Mouse (Mus musculus) MN1 (cell line): ENCODE data around the gene Pkdcc.

ENCODE experiments used
- DNase-seq: peaks from one replicate; pipeline ENCODE4 v3.0.0-alpha.2; 2016; ENCODE audit warnings: low spot score

Gene Pkdcc

GRCm38 (mm10) chr17:83214674-83215528, at the start of gene Pkdcc:
TSS of gene Pkdcc (plus strand) at chr17:83215292.
- DNase-seq = peak; percentile 92

DNA sequence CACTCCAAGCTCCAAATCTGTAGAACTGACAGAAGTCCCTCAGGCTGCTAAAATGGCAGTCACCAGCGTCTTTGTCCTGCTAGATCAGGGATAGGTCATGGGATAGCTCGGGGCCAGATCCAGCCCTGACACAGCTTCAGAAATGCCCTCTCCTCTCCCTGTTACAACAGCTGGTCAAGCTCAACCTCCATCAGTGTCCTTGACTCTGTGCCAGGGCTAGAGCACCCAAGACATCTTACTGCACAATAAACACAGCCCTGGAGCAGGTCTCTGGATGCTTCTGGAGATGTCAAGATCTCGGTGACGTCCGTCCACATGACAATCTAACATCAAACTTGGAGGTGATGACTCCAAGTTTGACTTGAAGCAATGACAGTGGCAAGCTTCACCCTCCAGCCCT, 48.9 kb upstream of the Pkdcc start:
- DNase-seq = peak; percentile 15

GRCm38 (mm10) chr17:83176146-83176545, 38.9 kb upstream of the Pkdcc start:
- no peak for DNase-seq

DNA sequence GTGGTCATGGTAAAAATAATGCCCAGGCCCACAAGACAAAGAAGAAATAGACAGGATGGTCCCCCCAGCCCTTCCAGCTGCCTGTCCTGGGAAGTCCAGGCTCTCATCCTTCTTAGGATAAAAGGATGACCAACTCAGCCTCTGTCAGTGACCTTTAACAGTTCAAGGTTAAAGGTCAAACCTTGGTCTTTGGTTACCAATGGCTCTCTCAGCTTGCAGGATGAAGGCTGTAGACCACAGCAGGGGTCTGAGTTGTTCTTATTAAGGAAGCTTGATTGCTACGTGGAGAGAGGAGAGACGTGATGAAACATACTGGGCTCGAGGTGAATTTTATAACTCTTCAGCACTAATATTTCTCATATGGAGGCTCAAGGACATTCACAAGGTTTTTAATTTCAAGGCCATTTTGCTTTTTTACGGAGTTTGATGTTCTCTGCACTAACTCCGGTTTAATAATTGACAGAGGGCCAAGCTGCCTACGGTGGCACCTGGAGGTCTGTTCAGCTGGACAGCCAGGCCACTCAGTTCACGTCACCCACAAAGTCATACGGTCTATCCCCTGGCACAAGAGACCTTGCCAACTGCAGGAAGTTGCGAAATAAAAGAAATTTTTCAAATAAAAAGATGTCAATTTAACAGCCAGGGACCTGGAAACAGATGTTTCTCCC, 36.5 kb upstream of the Pkdcc start:
- DNase-seq = no peak

- DNase-seq = no peak
These were observed 36.0 kb upstream of the Pkdcc start for GRCm38 (mm10) chr17:83179151-83179531.

DNA sequence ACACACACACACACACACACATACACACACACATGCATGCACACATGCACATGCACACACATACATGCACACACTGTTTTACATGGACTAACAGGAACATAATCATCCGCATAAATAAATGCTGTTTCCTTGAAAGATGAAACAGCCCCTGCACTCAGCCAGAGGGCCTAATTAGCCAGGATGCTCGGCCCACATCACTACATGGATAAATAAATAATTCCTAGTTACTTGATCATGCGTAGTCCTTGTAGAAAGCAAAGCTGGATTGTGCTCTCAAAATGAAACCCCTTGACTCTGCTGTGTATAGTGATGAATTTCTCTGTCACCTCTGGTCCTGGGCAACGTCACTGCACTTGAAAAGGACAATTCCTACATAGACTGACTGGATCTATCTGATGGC, 35.5 kb upstream of the Pkdcc start:
- DNase-seq = no peak

GRCm38 (mm10) chr17:83181086-83181485, 34.0 kb upstream of the Pkdcc start:
- peak; percentile 41 for DNase-seq

GRCm38 (mm10) chr17:83181592-83181991, 33.5 kb upstream of the Pkdcc start:
- peak; percentile 14 for DNase-seq

- DNase-seq = no peak
These were observed 32.9 kb upstream of the Pkdcc start for GRCm38 (mm10) chr17:83182061-83182664.

- DNase-seq = no peak
These were observed 32.3 kb upstream of the Pkdcc start for GRCm38 (mm10) chr17:83182780-83183179.

DNA sequence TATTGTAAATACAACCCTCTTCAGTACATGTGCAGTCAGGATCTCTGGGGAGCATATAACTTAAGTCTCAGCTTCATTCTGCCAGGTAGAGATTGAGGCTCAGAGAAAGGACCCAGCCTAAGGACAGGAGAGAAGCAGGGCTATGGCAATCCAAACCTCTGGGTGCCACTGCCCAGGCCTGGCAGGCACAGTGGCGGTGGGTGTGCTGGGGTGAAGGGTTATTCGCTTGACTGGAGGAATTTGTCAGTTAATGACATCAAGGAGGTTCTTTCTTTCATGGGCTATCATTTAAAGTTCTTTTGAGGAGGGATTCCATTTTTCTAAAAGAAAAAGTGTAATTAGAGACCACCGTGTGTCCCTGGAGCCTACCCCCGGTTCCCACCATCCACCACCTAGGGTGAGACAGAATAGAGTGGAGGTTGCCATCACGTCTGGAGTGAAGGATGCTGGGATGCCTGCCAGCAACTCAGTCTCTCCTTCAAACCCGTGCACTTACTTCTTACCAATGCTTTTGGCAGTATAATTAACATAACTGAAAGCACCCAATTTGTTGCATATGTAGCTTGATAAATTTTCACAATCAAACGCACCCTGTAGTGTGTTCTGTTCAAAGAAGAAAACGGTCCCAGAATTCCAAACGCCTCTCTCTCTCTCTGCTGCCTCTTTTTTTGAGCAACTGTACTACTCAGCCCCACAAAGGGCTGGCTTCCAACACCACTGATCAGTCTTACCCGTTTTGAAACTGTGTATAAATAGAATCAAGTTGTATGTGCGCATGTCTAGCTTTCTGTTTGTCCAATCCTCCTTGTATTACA, 27.1 kb upstream of the Pkdcc start:
- no peak for DNase-seq

GRCm38 (mm10) chr17:83190810-83191209, 24.3 kb upstream of the Pkdcc start:
- DNase-seq = no peak

DNA sequence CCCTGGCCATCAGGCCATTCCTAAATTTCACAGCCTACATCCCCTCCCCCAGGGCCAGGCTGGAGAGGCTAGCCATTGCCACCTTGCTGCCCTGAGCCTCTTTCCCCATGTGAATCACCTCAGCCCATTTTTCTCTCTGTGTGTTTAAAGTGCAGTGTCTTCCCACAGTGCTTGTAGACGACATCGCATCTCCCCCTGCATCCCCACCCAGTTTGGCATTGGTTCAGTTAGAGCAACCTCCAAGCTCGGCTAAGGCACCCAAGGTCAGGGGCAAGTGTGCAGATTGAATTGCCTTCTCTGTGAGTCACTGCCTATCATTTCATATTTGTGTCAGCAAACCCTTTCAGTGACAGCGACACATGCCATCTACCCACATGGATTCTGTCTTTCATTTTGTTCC, 20.6 kb upstream of the Pkdcc start:
- DNase-seq = no peak

DNA sequence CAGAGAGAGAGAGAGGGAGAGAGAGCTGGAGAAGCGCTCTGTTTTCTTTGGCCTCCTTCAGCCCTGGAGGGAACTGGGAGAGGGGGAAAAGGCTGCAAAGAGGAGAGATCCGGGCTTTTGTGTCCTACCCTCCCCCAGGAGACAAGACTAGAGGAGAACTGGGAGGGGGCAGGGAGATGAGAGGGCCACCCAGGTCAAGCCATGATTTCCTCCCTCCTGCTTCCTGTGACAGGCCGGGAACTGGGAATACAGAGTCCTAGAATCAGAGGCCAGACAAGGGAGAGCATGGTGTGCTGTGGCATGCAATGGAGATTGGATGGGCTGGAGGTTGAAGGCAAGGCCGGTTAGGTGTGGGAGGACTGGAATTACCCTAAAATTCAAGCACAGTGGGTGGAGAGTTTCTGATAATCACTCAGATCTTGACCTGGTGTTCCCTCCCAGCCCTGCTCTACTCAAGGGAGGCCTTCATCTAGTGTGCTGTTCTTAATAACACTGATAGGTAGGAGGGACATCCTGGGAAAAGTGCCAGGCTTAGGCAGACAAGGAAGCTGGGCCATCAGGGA, 17.6 kb upstream of the Pkdcc start:
- peak; percentile 59 for DNase-seq

DNA sequence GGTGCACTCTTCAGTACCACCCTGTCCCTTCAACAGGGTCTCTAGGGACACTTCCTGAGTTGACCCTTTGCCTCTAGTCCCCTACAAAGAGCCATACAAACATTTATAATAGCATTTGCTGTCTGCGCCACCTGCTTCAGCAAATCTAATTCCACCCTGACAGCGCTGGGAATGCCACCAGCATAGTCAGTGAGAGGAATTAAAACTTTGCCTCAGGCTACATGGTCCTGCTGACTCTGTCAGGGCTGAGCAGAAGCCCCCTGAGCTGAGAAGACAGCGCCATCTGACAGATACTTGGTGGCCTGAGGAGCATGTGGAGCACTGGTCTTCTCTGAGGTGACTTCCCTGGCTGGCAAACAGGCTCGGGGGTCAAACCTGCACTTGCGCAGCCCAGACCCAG, 14.6 kb upstream of the Pkdcc start:
- DNase-seq = no peak

- DNase-seq = no peak
These were observed 13.8 kb upstream of the Pkdcc start for GRCm38 (mm10) chr17:83201257-83201656.

- DNase-seq = no peak
These were observed 11.3 kb upstream of the Pkdcc start for GRCm38 (mm10) chr17:83203692-83204383.

GRCm38 (mm10) chr17:83207296-83207695, 7.8 kb upstream of the Pkdcc start:
- DNase-seq = no peak

DNA sequence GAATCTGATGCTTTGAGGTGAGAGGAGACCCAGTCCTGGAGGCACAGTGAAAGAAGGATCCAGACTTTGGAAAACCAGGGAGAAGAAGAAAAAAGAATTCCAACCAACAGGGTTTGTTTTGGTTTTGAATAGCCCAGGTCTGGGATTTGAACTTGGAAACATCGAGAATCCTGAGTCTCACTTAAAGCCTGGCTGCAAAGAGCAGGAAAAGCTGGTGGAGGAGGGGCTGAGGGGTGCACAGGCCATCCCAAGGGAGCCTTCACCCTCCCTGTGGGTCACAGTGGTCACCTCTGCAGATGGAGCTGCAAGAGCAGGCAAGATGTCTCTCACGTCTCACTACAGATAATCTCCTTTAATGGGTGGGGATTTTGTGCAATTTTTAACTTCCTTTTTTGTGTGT, 6.6 kb upstream of the Pkdcc start:
- no peak for DNase-seq

DNA sequence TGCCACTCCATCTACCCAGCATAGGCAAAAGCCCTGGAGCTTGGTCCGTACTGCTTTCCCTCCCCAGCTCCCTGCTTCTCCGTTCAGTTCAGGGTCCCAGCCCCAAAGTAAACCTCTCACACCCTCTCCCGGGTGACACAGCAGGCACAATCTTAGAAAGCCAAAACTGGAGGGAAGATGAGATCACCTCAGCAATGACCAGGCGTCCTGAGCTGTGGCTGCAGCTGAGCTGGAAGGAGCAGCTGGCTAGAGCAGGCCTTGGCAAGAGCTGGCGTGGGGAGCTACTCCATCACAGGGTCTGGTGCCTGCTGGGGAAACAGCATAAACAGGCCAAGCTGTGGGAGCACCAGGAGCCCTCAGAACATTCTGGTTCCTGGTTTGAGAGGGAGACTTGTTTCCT, 4.6 kb upstream of the Pkdcc start:
- DNase-seq = peak; percentile 44

GRCm38 (mm10) chr17:83211196-83211595, 3.9 kb upstream of the Pkdcc start:
- DNase-seq = no peak
